Mouse (Mus musculus): ENCODE results near the gene Zbtb5. TPM values are rescaled to one million over a fixed set of nuclear protein-coding genes. Genes with fewer than 3 reads are reported as not detected.
"Not testable (repeated sequence)": the region's sequence is repeated elsewhere in the genome, so short reads cannot be mapped to it uniquely, and the experiment has no call there.

The Zbtb5 gene
- total RNA-seq, 1 experiment from 2014 or later, result 12.0 TPM

- peak; percentile 87 for DNase-seq
Measured at GRCm38 (mm10) chr4:45011581-45012104, 569 bp downstream of the Zbtb5 start.

DNA sequence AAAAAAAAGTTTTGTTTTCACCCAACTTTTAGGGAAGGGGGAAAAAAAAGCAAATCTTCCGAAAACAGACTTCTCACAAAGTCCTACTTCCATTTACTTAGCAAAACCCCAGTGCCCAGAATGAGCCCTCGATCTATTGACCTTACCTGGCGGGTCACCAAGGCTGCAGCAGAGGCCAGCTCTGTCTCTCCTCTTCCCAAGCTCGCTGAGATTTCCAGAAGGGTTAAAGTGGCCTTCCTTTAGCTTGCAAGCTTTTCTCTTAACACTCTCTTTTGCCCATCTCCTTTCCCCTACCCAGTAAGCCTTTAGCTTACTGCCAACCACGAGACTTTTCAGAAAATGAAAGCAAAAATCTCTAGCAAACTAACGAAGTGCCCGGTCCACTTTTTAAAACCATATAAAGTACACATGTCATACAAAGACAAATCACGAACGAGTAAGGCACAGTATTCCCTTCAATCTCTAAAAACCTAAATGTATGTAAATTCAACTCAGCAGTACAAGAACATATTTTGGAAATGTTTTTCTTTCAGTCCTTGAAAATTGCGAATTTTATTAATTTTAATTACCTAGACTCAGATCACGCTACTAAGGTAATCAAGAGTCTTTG lies 1.3 kb downstream of the Zbtb5 start:
- DNase-seq, result peak; percentile 45

GRCm38 (mm10) chr4:45005452-45005851 lies 6.8 kb downstream of the Zbtb5 start:
- peak; percentile 32 for DNase-seq

DNA sequence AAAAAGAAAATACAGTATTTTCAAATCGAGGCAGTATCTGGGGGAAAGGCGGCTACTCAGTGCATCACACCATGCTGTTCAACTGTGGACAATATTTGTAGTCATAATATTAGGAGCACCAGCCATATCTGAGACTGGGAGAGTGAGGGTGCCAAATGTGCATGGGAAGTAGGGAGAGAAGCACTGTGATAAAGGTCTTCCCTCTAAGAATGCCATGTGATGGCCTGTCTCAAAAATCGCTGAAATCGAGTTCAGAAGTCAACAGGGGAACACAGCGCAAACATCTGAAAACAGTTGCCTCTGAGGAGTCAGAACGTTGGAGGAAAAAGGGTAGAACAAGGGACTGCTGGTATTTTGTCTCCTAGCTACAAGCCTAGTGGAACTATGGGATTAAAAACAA lies 12.2 kb downstream of the Zbtb5 start:
- no peak for DNase-seq

GRCm38 (mm10) chr4:44998071-44998470 lies 14.1 kb downstream of the Zbtb5 start:
- DNase-seq, result no peak

- no peak for DNase-seq
Measured at GRCm38 (mm10) chr4:44994776-44995175, 17.4 kb downstream of the Zbtb5 start.

- no peak for DNase-seq
Measured at GRCm38 (mm10) chr4:44993847-44994246, 18.4 kb downstream of the Zbtb5 start.

DNA sequence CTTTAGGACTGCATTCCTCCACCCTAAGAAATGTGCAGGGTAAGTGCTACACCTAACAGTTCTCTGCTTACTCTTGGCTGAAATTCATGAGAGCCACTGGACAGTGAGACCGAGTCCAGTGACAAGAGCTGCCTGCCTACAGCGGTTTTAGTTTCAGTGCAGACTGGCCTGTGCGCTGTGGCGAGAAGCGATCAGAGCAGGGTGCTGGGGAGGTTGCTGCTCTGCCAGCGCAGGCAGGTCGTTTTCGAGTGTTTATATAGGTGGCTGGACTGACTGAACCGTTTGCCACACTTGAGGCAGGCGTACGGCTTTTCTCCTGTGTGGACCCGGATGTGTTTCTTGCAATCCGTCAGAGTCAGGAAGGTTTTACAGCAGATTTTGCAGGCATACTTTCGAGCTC lies 19.0 kb downstream of the Zbtb5 start:
- DNase-seq, result not testable (repeated sequence)

DNA sequence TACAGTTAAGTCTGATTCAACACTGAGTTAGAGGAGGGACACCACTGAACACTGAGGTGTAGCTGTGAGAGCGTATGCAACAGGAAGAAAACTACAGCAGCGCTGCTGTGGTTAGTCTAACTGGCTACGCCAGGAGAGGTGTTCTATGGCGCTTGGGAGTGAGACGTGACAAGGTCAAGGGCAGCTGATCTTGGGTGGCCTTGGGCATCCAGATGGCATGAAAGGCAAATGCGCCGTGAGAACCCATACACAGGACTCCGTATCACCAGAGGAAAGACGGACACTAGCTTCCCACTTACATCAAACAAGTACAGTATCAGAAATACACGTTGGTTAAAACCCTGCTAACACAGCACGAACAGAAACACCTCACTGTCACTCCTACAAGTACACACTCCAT lies 19.9 kb downstream of the Zbtb5 start:
- DNase-seq, result not testable (repeated sequence)

DNA sequence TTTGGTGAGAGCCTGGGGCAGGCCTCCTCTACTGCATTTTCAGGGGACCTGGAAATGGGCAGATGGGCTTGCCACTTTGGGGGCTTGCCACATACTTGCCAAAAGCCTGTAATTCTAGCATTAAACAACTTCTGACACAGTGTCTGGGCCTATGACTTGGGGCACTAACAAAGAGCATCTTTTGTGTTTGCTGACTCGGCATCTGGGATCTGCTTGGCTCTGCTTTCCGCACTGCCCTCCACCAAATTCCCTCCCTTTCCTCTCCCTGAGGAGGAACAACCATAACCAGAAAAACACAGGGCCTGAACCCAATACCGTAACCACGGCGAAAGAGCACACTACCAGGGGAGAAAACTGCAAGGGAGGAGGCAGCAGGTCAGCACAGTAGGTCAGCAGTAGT lies 21.7 kb downstream of the Zbtb5 start:
- DNase-seq, result no peak

- peak; percentile 82 for DNase-seq
Measured at GRCm38 (mm10) chr4:44983131-44983740, 29.0 kb downstream of the Zbtb5 start.

DNA sequence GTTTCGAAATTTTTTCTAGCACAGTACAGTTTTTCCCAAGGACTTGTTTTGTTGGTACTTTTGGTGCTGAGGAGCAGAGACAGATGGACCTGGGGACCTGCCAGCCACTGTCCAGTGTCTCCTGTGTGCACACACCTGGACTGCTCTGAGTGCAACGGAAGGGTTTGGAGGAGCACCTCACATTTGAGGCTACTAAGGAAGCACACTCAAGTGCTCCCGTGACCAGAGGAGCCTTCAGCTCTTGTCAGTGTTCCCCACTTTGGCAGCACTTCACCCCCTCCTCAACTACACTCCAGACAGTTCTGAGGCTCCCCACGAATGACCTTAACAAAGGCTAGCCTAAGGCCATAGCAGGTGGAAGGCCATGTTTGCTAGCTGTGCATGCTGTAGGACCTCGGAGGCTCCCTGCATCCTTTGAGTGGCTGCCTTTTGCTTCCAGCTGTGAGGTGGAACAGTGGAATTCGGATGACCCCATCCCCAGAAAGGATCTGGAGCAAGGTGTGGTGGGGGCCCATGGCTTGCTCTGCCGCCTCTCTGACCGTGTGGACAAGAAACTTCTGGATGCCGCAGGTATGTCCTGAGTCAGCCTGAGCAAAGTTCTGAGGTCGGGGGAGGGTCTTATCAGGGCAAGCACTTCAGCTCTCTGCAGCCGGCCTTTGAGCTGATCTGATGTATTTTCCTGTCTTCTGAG lies 29.6 kb downstream of the Zbtb5 start:
- DNase-seq, result no peak

GRCm38 (mm10) chr4:44981974-44982287 lies 30.3 kb downstream of the Zbtb5 start:
- DNase-seq, result no peak

DNA sequence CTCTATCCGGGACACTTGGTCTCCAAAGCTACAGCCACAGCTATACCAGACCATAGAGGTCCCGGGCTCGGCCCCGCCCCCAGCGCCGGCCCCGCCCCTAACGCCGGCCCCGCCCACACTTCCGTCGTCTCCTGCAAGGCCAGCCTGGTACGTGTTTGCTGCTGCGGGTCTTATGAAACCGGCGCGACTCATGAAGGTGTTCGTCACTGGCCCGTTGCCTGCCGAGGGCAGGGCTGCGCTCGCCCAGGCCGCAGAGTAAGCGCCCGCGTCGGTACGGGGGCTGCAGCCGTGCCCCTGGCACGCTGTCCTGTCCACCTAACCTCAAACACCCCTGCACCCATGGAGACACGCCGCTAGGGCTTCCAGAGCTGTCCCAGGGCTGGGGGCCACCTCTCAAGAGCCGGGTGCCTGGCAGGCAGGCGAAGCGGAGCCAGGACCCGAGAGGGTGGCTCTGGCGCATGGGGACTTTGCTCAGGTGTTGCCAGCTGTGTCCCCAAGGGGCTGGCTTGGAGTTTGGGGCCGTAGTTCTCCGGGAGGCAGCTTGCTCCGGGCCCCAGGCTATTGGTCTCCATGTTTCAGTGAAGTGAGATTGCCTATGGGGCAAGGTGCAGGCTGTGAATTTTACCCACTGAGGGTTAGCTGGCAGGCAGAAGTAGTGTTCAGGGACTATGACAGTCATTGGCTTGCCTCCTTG lies 30.8 kb downstream of the Zbtb5 start, which contains the start of gene Grhpr:
Grhpr (plus strand) TSS at position 116 of the 694 bp plus-strand sequence.
- peak; percentile 94 for DNase-seq

DNA sequence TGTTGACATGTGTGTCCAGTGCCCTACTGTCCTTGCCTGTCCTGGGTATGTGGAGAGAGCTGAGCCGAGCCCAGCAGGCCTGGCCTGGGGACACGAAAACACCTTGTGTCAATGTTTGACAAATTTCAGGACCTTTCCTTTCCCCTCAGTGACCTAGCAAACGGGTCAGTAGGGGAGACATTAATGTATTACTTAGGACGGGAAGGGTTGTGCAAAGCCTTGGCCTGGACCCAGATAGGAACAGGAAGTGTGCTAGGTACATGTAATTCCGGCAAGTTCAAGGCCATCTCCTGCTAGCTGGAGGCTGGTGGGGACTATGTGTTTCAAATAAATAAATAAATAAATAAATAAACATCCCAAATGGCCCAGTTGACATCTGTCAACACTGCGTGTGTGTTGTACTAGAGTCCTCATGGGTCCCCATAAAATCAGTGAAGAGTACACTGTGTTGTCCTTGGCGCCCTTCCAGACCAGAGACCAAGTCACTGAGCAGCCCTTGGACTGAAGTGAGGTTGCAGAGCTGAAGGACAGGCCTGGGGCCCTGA lies 32.3 kb downstream of the Zbtb5 start:
- DNase-seq, result peak; percentile 87

DNA sequence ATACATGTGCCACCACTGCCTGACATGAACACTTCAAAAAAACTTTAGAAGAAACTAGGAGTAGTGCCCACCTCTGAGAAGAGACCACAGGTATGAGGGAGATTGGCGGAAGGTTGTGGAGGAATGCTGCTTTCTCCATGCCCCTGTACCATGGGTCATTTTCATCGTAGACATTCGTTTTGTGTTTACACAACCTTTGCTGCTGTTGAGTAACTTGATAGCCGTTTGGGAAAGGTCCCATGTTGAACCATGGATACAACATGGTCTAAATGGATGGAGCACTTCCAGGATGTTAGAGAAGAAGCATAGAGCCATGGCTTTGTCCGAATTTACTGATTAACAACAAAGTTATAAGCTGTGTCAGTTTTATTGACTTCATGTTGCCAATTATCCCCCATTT lies 34.0 kb downstream of the Zbtb5 start:
- no peak for DNase-seq

- DNase-seq, result no peak
Measured at GRCm38 (mm10) chr4:44976921-44977710, 35.1 kb downstream of the Zbtb5 start.

DNA sequence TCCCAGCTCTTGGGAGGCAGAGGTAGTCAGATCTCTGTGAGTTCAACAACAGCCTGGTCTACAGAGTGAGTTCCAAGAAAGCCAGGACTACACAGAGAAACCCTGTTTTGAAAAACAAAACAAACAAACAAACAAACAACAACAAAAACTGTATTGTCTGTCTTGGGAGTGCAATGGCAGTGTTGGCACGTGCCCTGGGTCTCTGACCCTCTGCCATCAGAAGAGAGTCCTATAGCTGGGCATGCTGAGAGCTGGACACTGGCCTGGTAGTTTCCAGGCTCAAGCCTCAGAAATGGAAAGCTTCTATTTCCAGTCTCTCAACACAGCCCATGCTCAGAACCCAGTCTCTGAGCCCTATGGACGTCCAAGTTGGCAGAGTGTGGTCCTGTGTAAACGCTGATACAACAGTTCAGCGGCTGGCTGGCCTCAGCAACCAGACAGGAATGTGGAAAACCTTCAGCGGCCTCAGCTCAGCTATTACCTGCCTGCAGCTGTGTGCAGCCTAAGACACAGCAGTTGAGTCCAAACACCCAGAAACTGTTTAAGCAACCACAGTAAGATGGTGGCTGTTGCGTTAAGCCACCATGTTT lies 36.1 kb downstream of the Zbtb5 start:
- no peak for DNase-seq

DNA sequence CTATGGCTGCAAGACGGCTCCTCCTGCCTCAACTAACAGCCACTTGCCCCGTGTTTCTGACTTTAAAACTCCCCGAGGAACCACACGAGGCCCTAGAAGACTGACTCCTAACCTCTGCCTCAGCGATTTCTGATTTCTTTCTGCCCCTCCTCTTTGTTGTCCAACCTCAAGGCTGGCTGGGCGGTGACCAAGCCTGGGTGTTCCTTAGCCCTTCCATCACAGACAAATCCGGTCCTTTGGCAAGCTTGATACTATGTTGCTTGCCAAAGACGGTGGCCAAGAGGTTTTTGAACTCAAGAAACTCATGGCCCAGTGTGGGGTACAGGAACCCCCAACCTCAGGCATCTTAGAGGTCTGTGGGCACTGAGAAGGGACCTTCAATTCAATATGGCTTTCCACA lies 37.9 kb downstream of the Zbtb5 start:
- no peak for DNase-seq

GRCm38 (mm10) chr4:44973871-44974270 lies 38.3 kb downstream of the Zbtb5 start:
- DNase-seq, result no peak

DNA sequence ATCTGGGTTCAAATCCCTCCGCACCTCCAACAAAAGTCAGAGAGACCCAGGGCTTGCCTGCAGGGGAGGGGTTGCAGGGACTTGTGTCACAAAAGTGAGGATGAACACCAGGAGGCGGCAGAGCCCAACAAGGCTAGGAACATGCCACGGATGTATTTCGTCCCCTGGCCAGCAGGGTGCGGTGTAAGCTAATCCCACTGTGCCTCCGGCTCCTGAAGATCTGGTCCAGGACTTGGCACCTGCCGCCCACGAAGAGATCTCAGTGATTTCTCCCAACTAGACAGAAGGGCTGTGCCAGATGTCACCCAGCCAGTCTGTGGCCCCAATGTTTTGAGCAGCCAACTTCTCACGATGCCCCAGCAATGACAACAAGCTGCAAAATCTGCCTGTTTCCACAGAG lies 38.8 kb downstream of the Zbtb5 start:
- peak; percentile 95 for DNase-seq

All from adrenal gland, postnatal 14 days (tissue).